Mouse (Mus musculus) kidney, embryonic 14.5 days (tissue): ENCODE measurements at regions not wholly inside any gene's neighbourhood (a gene's known extent, or its start where the extent isn't known, plus 50 kb on each side); places are given as distances from the start of the nearest gene placed in this dataset. TPM values are rescaled to one million over a fixed set of nuclear protein-coding genes. Genes with fewer than 3 reads are reported as not detected.
A peak's percentile ranks its signal among the peaks of the same experiment; 100 is the strongest.

Experiments used
- microRNA counts: library from miRNA; unstranded; fragments of <30 nt; microRNA quantifications from one replicate; lab custom pipeline; 2017
- microRNA-seq: library from miRNA; unstranded; fragments of <30 nt; microRNA quantifications from one replicate; pipeline ENCODE4, GENCODE M21; 2016

MicroRNAs encoded in the stretch of these regions (microRNA counts, 519-probe panel; counts per million panel counts)
- not detected for microRNA mmu-miR-325 (lab: Ali Mortazavi, UCI)

Small RNAs in the stretch of these regions (microRNA-seq; reads per million reads assigned to microRNA genes)
- gene Mir325 = 76.4 reads per million, percentile 49 among the genes with 10 or more reads in this experiment
